Mouse (Mus musculus) kidney, embryonic 15.5 days (tissue): Measurements from ENCODE around the gene Slc17a7. TPM values are rescaled to one million over a fixed set of nuclear protein-coding genes. Genes with fewer than 3 reads are reported as not detected.

Experiments
- ATAC-seq: fragments of 200-750 bp; cut with Nextera tagmentation; replicated peaks from 2 replicates; pipeline ENCODE4 v1.8.0; 2017; ENCODE audit warnings: moderate TSS enrichment; ENCODE audit not compliant: low FRiP score
- H3K27ac ChIP-seq: fragments of 300-500 bp; sonication (generic); 2 replicates; pipeline ENCODE4 v1.5.1; 2015; ENCODE audit warnings: mild to moderate bottlenecking, inconsistent platforms
- H3K27me3 ChIP-seq: fragments of 300-500 bp; sonication (generic); 2 replicates; pipeline ENCODE4 v1.6.1; 2015; ENCODE audit warnings: inconsistent platforms
- H3K36me3 ChIP-seq: fragments of 300-500 bp; sonication (generic); 2 replicates; pipeline ENCODE4 v1.6.1; 2015; ENCODE audit warnings: inconsistent platforms
- H3K4me1 ChIP-seq: fragments of 300-500 bp; sonication (generic); 2 replicates; pipeline ENCODE4 v1.6.1; 2015; ENCODE audit warnings: inconsistent platforms
- H3K4me2 ChIP-seq: fragments of 300-500 bp; sonication (generic); 2 replicates; pipeline ENCODE4 v1.6.1; 2015; ENCODE audit warnings: moderate library complexity, mild to moderate bottlenecking, inconsistent platforms
- H3K4me3 ChIP-seq: fragments of 300-500 bp; sonication (generic); replicated peaks from 2 replicates; pipeline ENCODE4 v1.5.1; 2015; ENCODE audit warnings: mild to moderate bottlenecking, inconsistent platforms
- H3K9ac ChIP-seq: fragments of 300-500 bp; sonication (generic); 2 replicates; pipeline ENCODE4 v1.6.1; 2015; ENCODE audit warnings: mild to moderate bottlenecking, inconsistent platforms
- H3K9me3 ChIP-seq: fragments of 300-500 bp; sonication (generic); replicated peaks from 2 replicates; pipeline ENCODE4 v1.6.1; 2016; ENCODE audit warnings: inconsistent platforms
- WGBS: fragments of 180-500 bp; shearing (Covaris S2); methylation state at CpG from one replicate; pipeline ENCODE4 v1.1.7; 2015; ENCODE audit warnings: mixed read lengths; 5-methylcytosine and 5-hydroxymethylcytosine counted together
- polyA plus RNA-seq: library from polyadenylated mRNA; unstranded; fragments of >200 nt; fragmentation: Nextera tagmentation; extraction: Ambion mirVana; gene quantifications from 2 replicates; pipeline ENCODE4 v1.2.1, GENCODE M21; 2015

Slc17a7 gene
- polyA plus RNA-seq, 1 experiment from 2014 or later, result 0.30 TPM

- H3K27me3 ChIP-seq, result peaks cover 31% of the 10 kb centered on the region
- 91% methylated on average over 6 of the region's 6 CpGs for WGBS
Measured at GRCm38 (mm10) chr7:45160316-45160800, 3.4 kb upstream of the Slc17a7 start.

GRCm38 (mm10) chr7:45160866-45161265, 2.9 kb upstream of the Slc17a7 start:
- ATAC-seq, result no peak
- Histone ChIP-seq H3K27me3 (peaks cover 36% of the 10 kb centered on the region), H3K4me1 (peaks cover 19% of the 10 kb centered on the region), H3K27ac (no peak overlapping the region), H3K4me2 (no peak overlapping the region), H3K4me3 (no peak overlapping the region), H3K36me3 (peaks cover 46% of the 10 kb centered on the region), H3K9ac (no peak overlapping the region), H3K9me3 (no peaks in the 10 kb centered on the region)
- WGBS, result 91% methylated on average over 3 of the region's 3 CpGs

More at GRCm38 (mm10) chr7:45160316-45160800, 3.4 kb upstream of the Slc17a7 start:
- peaks cover 46% of the 10 kb centered on the region for H3K36me3 ChIP-seq
- H3K9me3 ChIP-seq, result no peaks in the 10 kb centered on the region
- H3K27ac ChIP-seq, result no peak overlapping the region
- no peak overlapping the region for H3K4me3 ChIP-seq
- H3K4me1 ChIP-seq, result peaks cover 22% of the 10 kb centered on the region
- no peak overlapping the region for H3K4me2 ChIP-seq
- H3K9ac ChIP-seq, result no peak overlapping the region
- no peak for ATAC-seq

GRCm38 (mm10) chr7:45161612-45162473, 1.9 kb upstream of the Slc17a7 start:
- H3K36me3 ChIP-seq, result peaks cover 38% of the 10 kb centered on the region
- H3K27me3 ChIP-seq, result peaks cover 46% of the 10 kb centered on the region
- peak; percentile 87 for ATAC-seq
- peak overlapping the region; percentile 91 for H3K4me2 ChIP-seq
- peaks cover 19% of the 10 kb centered on the region for H3K4me1 ChIP-seq
- H3K27ac ChIP-seq, result 0 out of 2 replicates have a peak overlapping the region, but pooled peaks have one; percentile 54
- no peaks in the 10 kb centered on the region for H3K9me3 ChIP-seq
- H3K9ac ChIP-seq, result peak overlapping the region; percentile 43
- WGBS, result 3% methylated on average over 35 of the region's 35 CpGs
- H3K4me3 ChIP-seq, result peak overlapping the region; percentile 50

GRCm38 (mm10) chr7:45162551-45162950, 1.2 kb upstream of the Slc17a7 start:
- H3K4me3 ChIP-seq, result peak overlapping the region; percentile 50
- no peaks in the 10 kb centered on the region for H3K9me3 ChIP-seq
- peak overlapping the region; percentile 43; the same call in 1 of the 2 replicates for H3K9ac ChIP-seq
- H3K36me3 ChIP-seq, result peaks cover 35% of the 10 kb centered on the region
- peaks cover 19% of the 10 kb centered on the region for H3K4me1 ChIP-seq
- H3K27ac ChIP-seq, result no peak overlapping the region
- H3K4me2 ChIP-seq, result peak overlapping the region; percentile 91
- H3K27me3 ChIP-seq, result peaks cover 53% of the 10 kb centered on the region
- ATAC-seq, result no peak; the same call in 1 of the 2 replicates
- WGBS, result 25% methylated on average over 6 of the region's 6 CpGs

GRCm38 (mm10) chr7:45162996-45163615, 643 bp upstream of the Slc17a7 start:
- Histone ChIP-seq H3K4me3 (peak overlapping the region; percentile 54; the same call in 1 of the 2 replicates), H3K27ac (no peak overlapping the region), H3K36me3 (peaks cover 29% of the 10 kb centered on the region), H3K4me1 (peaks cover 22% of the 10 kb centered on the region), H3K9ac (no peak overlapping the region), H3K27me3 (peaks cover 59% of the 10 kb centered on the region), H3K4me2 (peak overlapping the region; percentile 91; the same call in 1 of the 2 replicates), H3K9me3 (no peaks in the 10 kb centered on the region)
- 73% methylated on average over 9 of the region's 9 CpGs for WGBS
- no peak for ATAC-seq

- peaks cover 30% of the 10 kb centered on the region for H3K4me1 ChIP-seq
- 63% methylated on average over 5 of the region's 5 CpGs for WGBS
- no peak overlapping the region for H3K4me3 ChIP-seq
- H3K9ac ChIP-seq, result no peak overlapping the region
- H3K27me3 ChIP-seq, result peaks cover 76% of the 10 kb centered on the region
- H3K9me3 ChIP-seq, result peaks cover 11% of the 10 kb centered on the region
- no peak overlapping the region for H3K27ac ChIP-seq
- H3K4me2 ChIP-seq, result no peak overlapping the region
- H3K36me3 ChIP-seq, result peaks cover 12% of the 10 kb centered on the region
- no peak for ATAC-seq
Measured at GRCm38 (mm10) chr7:45164833-45165232, 1.1 kb downstream of the Slc17a7 start.

GRCm38 (mm10) chr7:45165701-45166100, 2.0 kb downstream of the Slc17a7 start:
- Histone ChIP-seq H3K36me3 (peaks cover 3% of the 10 kb centered on the region; the same call in 1 of the 2 replicates), H3K4me3 (no peak overlapping the region), H3K27me3 (peaks cover 85% of the 10 kb centered on the region), H3K9me3 (peaks cover 17% of the 10 kb centered on the region), H3K4me2 (no peak overlapping the region), H3K4me1 (peaks cover 30% of the 10 kb centered on the region), H3K9ac (no peak overlapping the region), H3K27ac (no peak overlapping the region)
- WGBS, result 51% methylated on average over 11 of the region's 11 CpGs
- ATAC-seq, result no peak

GRCm38 (mm10) chr7:45166950-45167401, 3.2 kb downstream of the Slc17a7 start:
- H3K9ac ChIP-seq, result no peak overlapping the region
- ATAC-seq, result no peak
- H3K4me2 ChIP-seq, result no peak overlapping the region
- WGBS, result 22% methylated on average over 10 of the region's 10 CpGs
- H3K27ac ChIP-seq, result no peak overlapping the region
- no peak overlapping the region for H3K4me3 ChIP-seq
- peaks cover 17% of the 10 kb centered on the region for H3K9me3 ChIP-seq
- no peaks in the 10 kb centered on the region for H3K36me3 ChIP-seq
- peaks cover 97% of the 10 kb centered on the region for H3K27me3 ChIP-seq
- peaks cover 25% of the 10 kb centered on the region for H3K4me1 ChIP-seq

- no peak overlapping the region for H3K4me3 ChIP-seq
- no peak overlapping the region for H3K4me2 ChIP-seq
- H3K4me1 ChIP-seq, result peaks cover 19% of the 10 kb centered on the region
- no peak overlapping the region for H3K9ac ChIP-seq
- ATAC-seq, result no peak
- WGBS, result 5% methylated on average over 19 of the region's 19 CpGs
- peaks cover 17% of the 10 kb centered on the region for H3K9me3 ChIP-seq
- H3K36me3 ChIP-seq, result no peaks in the 10 kb centered on the region
- peaks cover 98% of the 10 kb centered on the region for H3K27me3 ChIP-seq
- no peak overlapping the region for H3K27ac ChIP-seq
Measured at GRCm38 (mm10) chr7:45167761-45168445, 4.2 kb downstream of the Slc17a7 start.

- Histone ChIP-seq H3K4me2 (no peak overlapping the region), H3K9me3 (peaks cover 17% of the 10 kb centered on the region), H3K9ac (no peak overlapping the region), H3K36me3 (no peaks in the 10 kb centered on the region), H3K27me3 (peaks cover 95% of the 10 kb centered on the region), H3K4me1 (peaks cover 17% of the 10 kb centered on the region), H3K27ac (no peak overlapping the region), H3K4me3 (no peak overlapping the region; the same call in 1 of the 2 replicates)
- ATAC-seq, result no peak; the same call in 1 of the 2 replicates
- 3% methylated on average over 24 of the region's 24 CpGs for WGBS
Measured at GRCm38 (mm10) chr7:45168656-45169055, 4.9 kb downstream of the Slc17a7 start.

GRCm38 (mm10) chr7:45169495-45169894, 5.7 kb downstream of the Slc17a7 start:
- Histone ChIP-seq H3K36me3 (no peaks in the 10 kb centered on the region), H3K4me3 (no peak overlapping the region), H3K9me3 (peaks cover 17% of the 10 kb centered on the region), H3K9ac (no peak overlapping the region), H3K4me1 (peaks cover 12% of the 10 kb centered on the region; the same call in 1 of the 2 replicates), H3K4me2 (no peak overlapping the region), H3K27ac (no peak overlapping the region), H3K27me3 (peaks cover 94% of the 10 kb centered on the region)
- WGBS, result 93% methylated on average over 3 of the region's 3 CpGs
- no peak for ATAC-seq
